Mouse (Mus musculus): ENCODE results near the gene Loxl1. TPM values are rescaled to one million over a fixed set of nuclear protein-coding genes. Genes with fewer than 3 reads are reported as not detected.

Loxl1 gene
- polyA plus RNA-seq, 1 experiment: 3.4 TPM

- Histone ChIP-seq H3K36me3 (ENCODE audit: control insufficient read depth, insufficient read depth, low read length, poor library complexity, severe bottlenecking) (no peaks in the 10 kb centered on the region), H3K9me3 (replicated peaks; ENCODE audit: control insufficient read depth, insufficient read depth, low read length, poor library complexity, severe bottlenecking) (no peaks in the 10 kb centered on the region), H3K4me1 (ENCODE audit: control insufficient read depth, insufficient read depth, low read length) (peaks cover 8% of the 10 kb centered on the region), H3K9ac (ENCODE audit: low read depth, poor library complexity, severe bottlenecking) (no peak overlapping the region), H3K4me3 (ENCODE audit: low read depth, low read length) (no peak overlapping the region), H3K27ac (ENCODE audit: insufficient read depth, low read length) (no peak overlapping the region), H3K27me3 (ENCODE audit: control insufficient read depth, insufficient read depth, low read length, poor library complexity, severe bottlenecking) (no peaks in the 10 kb centered on the region)
- TF ChIP-seq EP300 (IDR thresholded peaks at IDR 0.05; ENCODE audit: insufficient read depth, low read depth, low read length) (no peak), CTCF (IDR thresholded peaks at IDR 0.05; ENCODE audit: low read depth, low read length) (no peak), POLR2A (IDR thresholded peaks at IDR 0.05; ENCODE audit: insufficient read depth, low read length) (no peak)
Measured at GRCm38 (mm10) chr9:58289090-58289489, 23.9 kb downstream of the Loxl1 start.

- Histone ChIP-seq H3K9ac (ENCODE audit: low read depth, poor library complexity, severe bottlenecking) (no peak overlapping the region), H3K27ac (ENCODE audit: insufficient read depth, low read length) (no peak overlapping the region; the same call in 1 of the 2 replicates), H3K9me3 (replicated peaks; ENCODE audit: control insufficient read depth, insufficient read depth, low read length, poor library complexity, severe bottlenecking) (no peaks in the 10 kb centered on the region), H3K36me3 (ENCODE audit: control insufficient read depth, insufficient read depth, low read length, poor library complexity, severe bottlenecking) (no peaks in the 10 kb centered on the region), H3K4me3 (ENCODE audit: low read depth, low read length) (no peak overlapping the region), H3K4me1 (ENCODE audit: control insufficient read depth, insufficient read depth, low read length) (peaks cover 10% of the 10 kb centered on the region), H3K27me3 (ENCODE audit: control insufficient read depth, insufficient read depth, low read length, poor library complexity, severe bottlenecking) (no peaks in the 10 kb centered on the region)
- no peak for TF ChIP-seq EP300 (IDR thresholded peaks at IDR 0.05; ENCODE audit: insufficient read depth, low read depth, low read length)
- TF ChIP-seq CTCF (IDR thresholded peaks at IDR 0.05; ENCODE audit: low read depth, low read length): no peak
- TF ChIP-seq POLR2A (IDR thresholded peaks at IDR 0.05; ENCODE audit: insufficient read depth, low read length): no peak
Measured at GRCm38 (mm10) chr9:58283431-58283830, 29.6 kb downstream of the Loxl1 start.

- H3K4me1 ChIP-seq (ENCODE audit: control insufficient read depth, insufficient read depth, low read length): peaks cover 10% of the 10 kb centered on the region
- no peaks in the 10 kb centered on the region for H3K36me3 ChIP-seq (ENCODE audit: control insufficient read depth, insufficient read depth, low read length, poor library complexity, severe bottlenecking)
- no peaks in the 10 kb centered on the region for H3K9me3 ChIP-seq (replicated peaks; ENCODE audit: control insufficient read depth, insufficient read depth, low read length, poor library complexity, severe bottlenecking)
- H3K27me3 ChIP-seq (ENCODE audit: control insufficient read depth, insufficient read depth, low read length, poor library complexity, severe bottlenecking): no peaks in the 10 kb centered on the region
- TF ChIP-seq CTCF (IDR thresholded peaks at IDR 0.05; ENCODE audit: low read depth, low read length) (peak; percentile 47), POLR2A (IDR thresholded peaks at IDR 0.05; ENCODE audit: insufficient read depth, low read length) (no peak)
- no peak overlapping the region for H3K4me3 ChIP-seq (ENCODE audit: low read depth, low read length)
- H3K27ac ChIP-seq (ENCODE audit: insufficient read depth, low read length): no peak overlapping the region
- H3K9ac ChIP-seq (ENCODE audit: low read depth, poor library complexity, severe bottlenecking): no peak overlapping the region
Measured at GRCm38 (mm10) chr9:58281597-58281996, 31.4 kb downstream of the Loxl1 start.

- Histone ChIP-seq H3K27ac (ENCODE audit: insufficient read depth, low read length) (peak overlapping the region; percentile 99), H3K4me1 (ENCODE audit: control insufficient read depth, insufficient read depth, low read length) (peaks cover 8% of the 10 kb centered on the region), H3K27me3 (ENCODE audit: control insufficient read depth, insufficient read depth, low read length, poor library complexity, severe bottlenecking) (no peaks in the 10 kb centered on the region), H3K9me3 (replicated peaks; ENCODE audit: control insufficient read depth, insufficient read depth, low read length, poor library complexity, severe bottlenecking) (no peaks in the 10 kb centered on the region), H3K9ac (ENCODE audit: low read depth, poor library complexity, severe bottlenecking) (0 out of 2 replicates have a peak overlapping the region, but pooled peaks have one; percentile 20), H3K4me3 (ENCODE audit: low read depth, low read length) (no peak overlapping the region), H3K36me3 (ENCODE audit: control insufficient read depth, insufficient read depth, low read length, poor library complexity, severe bottlenecking) (no peaks in the 10 kb centered on the region)
- no peak for TF ChIP-seq POLR2A (IDR thresholded peaks at IDR 0.05; ENCODE audit: insufficient read depth, low read length)
- peak; percentile 47 for TF ChIP-seq CTCF (IDR thresholded peaks at IDR 0.05; ENCODE audit: low read depth, low read length)
Measured at GRCm38 (mm10) chr9:58280259-58281109, 32.5 kb downstream of the Loxl1 start.

GRCm38 (mm10) chr9:58279780-58280179, 33.2 kb downstream of the Loxl1 start:
- no peak overlapping the region for H3K4me3 ChIP-seq (ENCODE audit: low read depth, low read length)

More at GRCm38 (mm10) chr9:58279780-58280179, 33.2 kb downstream of the Loxl1 start:
- TF ChIP-seq POLR2A (IDR thresholded peaks at IDR 0.05; ENCODE audit: insufficient read depth, low read length): no peak
- TF ChIP-seq EP300 (IDR thresholded peaks at IDR 0.05; ENCODE audit: insufficient read depth, low read depth, low read length): peak; percentile 100
- no peak for TF ChIP-seq CTCF (IDR thresholded peaks at IDR 0.05; ENCODE audit: low read depth, low read length)
- peak overlapping the region; percentile 99 for H3K27ac ChIP-seq (ENCODE audit: insufficient read depth, low read length)
- H3K9ac ChIP-seq (ENCODE audit: low read depth, poor library complexity, severe bottlenecking): no peak overlapping the region; the same call in 1 of the 2 replicates
- H3K9me3 ChIP-seq (replicated peaks; ENCODE audit: control insufficient read depth, insufficient read depth, low read length, poor library complexity, severe bottlenecking): no peaks in the 10 kb centered on the region
- H3K36me3 ChIP-seq (ENCODE audit: control insufficient read depth, insufficient read depth, low read length, poor library complexity, severe bottlenecking): no peaks in the 10 kb centered on the region
- peaks cover 4% of the 10 kb centered on the region for H3K4me1 ChIP-seq (ENCODE audit: control insufficient read depth, insufficient read depth, low read length)
- no peaks in the 10 kb centered on the region for H3K27me3 ChIP-seq (ENCODE audit: control insufficient read depth, insufficient read depth, low read length, poor library complexity, severe bottlenecking)
